Mouse (Mus musculus) cerebellum, adult 2 months (tissue): ENCODE measurements around the gene Ogdhl. TPM values are rescaled to one million over a fixed set of nuclear protein-coding genes. Genes with fewer than 3 reads are reported as not detected.

Source experiments
- DNase-seq, 2 experiments: peaks; one replicate each; pipeline ENCODE4 v3.0.0; 2021
- H3K27ac ChIP-seq: fragments of 200-500 bp; 2 replicates; pipeline ENCODE4 v1.5.1; 2012; ENCODE audit warnings: low read length, control low read depth, inconsistent platforms; ENCODE audit not compliant: insufficient read depth
- H3K27me3 ChIP-seq: fragments of 200-500 bp; 2 replicates; pipeline ENCODE4 v1.6.1; 2012; ENCODE audit warnings: inconsistent platforms, mild to moderate bottlenecking, low read length, moderate library complexity; ENCODE audit not compliant: control insufficient read depth, insufficient read depth
- H3K4me1 ChIP-seq: fragments of 200-500 bp; 2 replicates; pipeline ENCODE4 v1.6.1; 2011; ENCODE audit warnings: low read length; ENCODE audit not compliant: control insufficient read depth, insufficient read depth
- H3K4me3 ChIP-seq: fragments of 200-500 bp; replicated peaks from 2 replicates; pipeline ENCODE3; 2011; ENCODE audit warnings: mild to moderate bottlenecking, low read depth, low read length, control low read depth; ENCODE audit not compliant: insufficient read depth
- CTCF ChIP-seq: fragments of 200-500 bp; IDR thresholded peaks from 2 replicates; pipeline ENCODE4 v1.5.1; 2011; ENCODE audit warnings: low read depth, mild to moderate bottlenecking, control low read depth, low read length, moderate library complexity, borderline replicate concordance; ENCODE audit not compliant: insufficient read depth
- POLR2A ChIP-seq: fragments of 200-500 bp; IDR thresholded peaks from 2 replicates; pipeline ENCODE4 v1.6.1; 2011; ENCODE audit warnings: low read length, control low read depth, borderline replicate concordance; ENCODE audit not compliant: insufficient read depth
- WGBS: fragments of 180-500 bp; shearing (Covaris S2); methylation state at CpG from one replicate; pipeline ENCODE4 v1.1.7; 2018; 5-methylcytosine and 5-hydroxymethylcytosine counted together
- polyA plus RNA-seq: library from polyadenylated mRNA; depleted of rRNA; stranded (reverse); fragments of >200 nt; gene quantifications from 2 replicates; pipeline ENCODE4 v1.2.3, GENCODE M21; 2012; rRNA removed

Ogdhl gene
- polyA plus RNA-seq, result 91.2 and 94.7 TPM in 2 replicates

DNA sequence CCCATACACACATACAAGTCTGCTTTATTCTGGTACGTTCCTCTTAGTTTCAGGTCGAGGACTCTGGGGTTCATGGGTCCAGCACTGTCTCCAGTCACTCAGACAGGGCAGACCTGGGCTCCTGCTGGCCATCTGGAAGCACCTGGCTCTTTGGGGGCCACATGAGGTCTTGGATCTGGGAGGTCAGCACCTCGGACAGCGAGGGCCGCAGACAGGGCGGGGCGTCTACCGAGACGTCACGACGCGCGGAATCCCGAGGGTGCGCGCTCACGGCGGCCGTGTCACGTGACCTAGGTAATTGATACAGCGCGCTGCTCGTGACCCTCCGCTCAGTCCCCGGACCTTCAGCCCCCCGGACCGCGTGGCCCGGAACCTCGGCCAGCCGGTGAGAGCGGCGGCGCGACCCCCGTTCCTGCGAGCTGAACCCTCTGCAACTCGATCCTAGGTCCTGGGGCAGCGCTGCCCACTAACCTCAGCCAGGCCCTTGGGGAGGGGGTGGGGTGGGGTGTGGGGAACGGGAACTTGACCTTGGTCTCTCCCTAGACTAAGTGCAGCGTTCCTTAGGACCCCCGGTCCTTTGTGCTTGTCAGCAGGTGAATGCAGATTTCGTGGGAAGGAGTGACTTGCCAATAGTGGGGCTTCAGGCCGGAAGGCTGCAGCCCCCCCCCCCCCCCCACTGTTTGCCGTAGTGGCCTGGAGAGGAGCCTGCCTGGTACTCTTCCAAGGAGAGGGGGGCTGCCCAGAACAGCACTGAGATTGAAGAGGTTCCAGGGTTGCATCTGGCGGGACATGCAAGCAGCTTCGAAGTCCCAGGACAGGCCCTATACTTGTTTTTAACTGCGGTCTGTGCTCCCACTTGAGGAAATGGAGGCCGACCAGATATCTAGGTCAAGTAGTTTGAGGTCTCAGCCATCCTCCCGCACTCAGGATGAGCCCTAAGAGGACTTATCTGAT, at the start of gene Ogdhl:
Gene Ogdhl, plus strand, starts transcription at position 288 of the 954 bp plus-strand sequence.
- 2% methylated on average over 50 of the region's 50 CpGs for WGBS
- Histone ChIP-seq H3K4me1 (peaks cover 4% of the 10 kb centered on the region; the same call in 1 of the 2 replicates), H3K27me3 (no peaks in the 10 kb centered on the region), H3K4me3 (peak within 1 kb of the TSS; percentile 85), H3K27ac (peak within 1 kb of the TSS; percentile 50; the same call in 1 of the 2 replicates)
- TF ChIP-seq POLR2A (peak; percentile 69; the same call in 1 of the 2 replicates), CTCF (no peak)
- peak; percentile 83 to 87 for DNase-seq

DNA sequence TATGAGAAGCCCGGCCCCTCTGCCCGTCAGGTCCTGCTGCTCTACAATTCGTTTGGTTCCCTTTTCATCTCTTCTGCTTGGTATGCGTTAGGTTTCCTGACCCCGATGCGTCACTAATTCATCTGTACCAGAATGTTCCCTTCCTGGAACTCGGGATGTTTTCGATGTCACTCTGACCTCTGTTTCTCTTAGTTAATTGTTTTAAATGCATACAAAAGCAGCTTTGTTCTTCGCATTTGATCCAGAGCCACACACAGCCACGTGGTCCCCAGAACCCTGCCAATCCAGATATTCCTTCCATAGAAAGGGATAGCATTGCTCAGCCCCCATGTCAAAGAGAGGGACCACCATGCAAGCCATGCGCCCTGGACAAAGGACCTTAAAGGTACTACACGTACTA, 20.2 kb upstream of the Ogdhl start:
- no peak for TF ChIP-seq POLR2A
- no peak for TF ChIP-seq CTCF
- Histone ChIP-seq H3K27ac (peak overlapping the region; percentile 94), H3K4me1 (no peaks in the 10 kb centered on the region), H3K27me3 (no peaks in the 10 kb centered on the region), H3K4me3 (no peak overlapping the region)
- peak in 1 of 2 experiments; percentile 52 for DNase-seq
- 54% methylated on average over 12 of the region's 12 CpGs for WGBS

DNA sequence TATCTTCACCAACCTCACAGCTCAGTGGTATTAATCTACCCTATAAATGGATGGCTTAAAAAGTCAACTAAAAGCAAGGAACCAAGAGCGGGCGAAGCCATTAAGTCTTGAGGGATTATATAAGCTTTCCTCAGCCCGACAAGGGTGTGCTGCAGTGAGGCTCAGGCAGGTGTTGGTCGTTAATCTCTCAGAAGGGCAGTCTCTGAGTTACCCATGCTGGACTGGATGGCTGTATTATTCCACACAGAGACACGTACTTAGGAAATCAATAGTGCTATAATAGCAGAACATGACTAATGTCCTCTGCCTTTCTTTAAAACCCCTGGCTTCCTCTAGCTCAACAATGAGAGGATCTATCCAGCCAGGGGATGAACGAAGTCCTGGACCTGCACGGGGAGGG, 19.4 kb upstream of the Ogdhl start:
- whole genome bisulfite sequencing, result 89% methylated on average over 7 of the region's 7 CpGs
- H3K27me3 ChIP-seq, result no peaks in the 10 kb centered on the region
- no peak overlapping the region for H3K4me3 ChIP-seq
- TF ChIP-seq POLR2A, result no peak
- no peak for TF ChIP-seq CTCF
- H3K4me1 ChIP-seq, result no peaks in the 10 kb centered on the region
- H3K27ac ChIP-seq, result peak overlapping the region; percentile 94; the same call in 1 of the 2 replicates
- no peak for DNase-seq

DNA sequence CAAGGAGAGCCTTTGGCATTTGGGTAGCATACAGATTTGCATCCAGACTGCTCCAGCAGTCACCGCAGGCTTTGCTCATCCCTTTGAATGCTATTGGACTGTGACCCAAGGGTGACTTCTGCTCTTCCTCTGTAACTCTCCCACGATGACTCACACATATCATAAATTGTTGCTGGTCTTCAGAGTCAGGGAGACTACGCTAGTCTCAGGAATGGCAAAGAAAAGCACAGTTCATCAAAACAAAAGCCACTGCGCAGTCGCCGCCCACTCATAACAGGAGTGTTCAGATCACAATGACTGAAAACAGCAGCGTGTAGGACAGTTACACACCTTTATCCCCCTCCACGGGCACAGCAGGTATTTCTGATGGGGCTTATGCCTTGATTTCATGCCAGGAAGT, 16.9 kb upstream of the Ogdhl start:
- H3K27ac ChIP-seq, result no peak overlapping the region
- no peaks in the 10 kb centered on the region for H3K4me1 ChIP-seq
- no peak for TF ChIP-seq POLR2A
- TF ChIP-seq CTCF, result no peak
- H3K27me3 ChIP-seq, result no peaks in the 10 kb centered on the region
- DNase-seq, result no peak
- no peak overlapping the region for H3K4me3 ChIP-seq
- 78% methylated on average over 8 of the region's 8 CpGs for WGBS

DNA sequence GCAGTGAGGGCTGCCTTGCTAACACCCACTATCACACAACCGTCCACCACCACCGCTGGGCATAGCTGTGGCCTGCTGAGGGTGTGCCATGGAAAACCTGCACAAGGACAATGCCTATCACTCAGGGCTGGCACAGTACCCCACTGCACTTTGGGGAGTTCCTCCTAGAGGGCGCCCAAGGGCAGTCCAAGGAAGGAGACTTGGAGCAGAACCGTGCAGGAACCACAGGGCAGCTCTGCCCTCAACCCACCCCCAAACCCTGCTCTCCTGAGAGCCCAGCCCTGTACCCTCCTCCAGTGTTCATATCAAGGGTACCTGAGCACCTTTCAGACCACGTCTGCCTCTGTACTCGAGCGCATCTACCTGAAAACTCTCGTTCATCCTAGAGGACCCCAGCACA, 11.9 kb upstream of the Ogdhl start:
- peak; percentile 71 to 81 for DNase-seq
- Histone ChIP-seq H3K4me1 (no peaks in the 10 kb centered on the region), H3K27ac (no peak overlapping the region), H3K4me3 (no peak overlapping the region), H3K27me3 (no peaks in the 10 kb centered on the region)
- 42% methylated on average over 8 of the region's 8 CpGs for WGBS
- TF ChIP-seq POLR2A (no peak), CTCF (peak; percentile 85)

DNA sequence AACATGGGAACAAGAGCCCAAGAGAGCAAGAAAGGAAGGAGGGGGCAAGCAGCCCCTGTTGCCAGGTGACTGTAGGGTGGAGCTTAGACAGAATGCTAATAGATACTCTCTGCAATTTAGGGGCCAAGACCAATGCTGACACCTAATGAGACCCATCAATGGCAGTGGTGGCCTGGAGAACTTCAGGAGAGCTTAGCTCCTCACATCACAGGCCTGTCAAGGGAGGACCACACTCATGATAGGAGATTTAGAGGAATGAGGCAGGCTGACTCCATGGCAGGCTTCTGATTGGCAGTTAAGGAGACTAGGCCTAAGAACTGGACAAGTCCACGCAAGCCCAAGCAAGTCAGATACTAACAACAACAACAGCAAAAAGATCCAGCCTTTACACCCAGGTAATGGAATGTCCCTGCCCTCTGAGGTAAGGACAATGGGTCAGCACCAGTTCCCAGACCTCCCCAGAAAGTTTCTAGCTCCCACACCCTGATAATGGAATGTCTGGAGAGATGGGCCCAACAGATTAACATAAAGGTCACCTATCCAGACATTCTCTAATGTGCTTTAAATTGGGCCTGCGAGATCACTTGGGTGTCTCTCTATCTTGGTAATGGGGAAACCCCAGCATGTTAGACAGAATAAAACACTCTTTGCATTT, 10.3 kb upstream of the Ogdhl start:
- no peak overlapping the region for H3K27ac ChIP-seq
- H3K27me3 ChIP-seq, result no peaks in the 10 kb centered on the region
- no peaks in the 10 kb centered on the region for H3K4me1 ChIP-seq
- no peak overlapping the region for H3K4me3 ChIP-seq
- TF ChIP-seq CTCF (no peak), POLR2A (no peak)
- DNase-seq, result no peak
- 96% methylated on average over 2 of the region's 2 CpGs for WGBS

DNA sequence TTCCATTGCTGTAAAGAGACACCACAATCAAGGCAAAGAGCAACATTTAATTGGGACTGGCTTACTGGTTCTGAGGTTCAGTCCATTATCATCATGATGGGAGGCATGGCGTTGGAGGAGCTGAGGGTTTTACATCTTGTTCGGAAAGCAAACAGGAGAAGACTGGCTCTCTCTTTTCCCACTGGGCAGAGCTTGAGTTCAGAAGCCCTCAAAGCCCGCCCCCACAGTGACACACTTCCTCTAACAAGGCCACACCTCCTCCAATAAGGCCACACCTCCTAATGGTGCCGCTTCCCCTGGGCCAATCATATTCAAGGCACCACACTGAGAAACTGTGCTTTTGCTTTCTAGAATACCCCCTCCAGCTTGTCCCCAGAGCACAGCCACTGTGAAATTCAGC, 4.0 kb upstream of the Ogdhl start:
- no peaks in the 10 kb centered on the region for H3K27me3 ChIP-seq
- no peak for DNase-seq
- H3K4me1 ChIP-seq, result no peaks in the 10 kb centered on the region
- WGBS, result 42% methylated on average over 4 of the region's 4 CpGs
- no peak overlapping the region for H3K27ac ChIP-seq
- no peak overlapping the region for H3K4me3 ChIP-seq
- no peak for TF ChIP-seq CTCF
- no peak for TF ChIP-seq POLR2A
